Mouse (Mus musculus) Patski (cell line): ENCODE data around the gene Wdr82. TPM values are rescaled to one million over a fixed set of nuclear protein-coding genes. Genes with fewer than 3 reads are reported as not detected.

Experiments used
- ATAC-seq: fragments of 100-300 bp; one replicate; pipeline ENCODE4 v1.8.0; 2021
- CTCF ChIA-PET: fragments of 350-600 bp; sonication (Branson Sonifier 250); formaldehyde crosslinking; loops from one replicate; lab custom pipeline; 2022; ENCODE audit warnings: inconsistent platforms; lab: Charles Lee
- POLR2A ChIA-PET: fragments of 350-600 bp; sonication (Branson Sonifier 250); formaldehyde crosslinking; loops from one replicate; lab custom pipeline; 2022; ENCODE audit warnings: antibody characterized with exemption, inconsistent platforms; lab: Charles Lee
- DNase-seq: peaks from one replicate; pipeline ENCODE4 v3.0.0-alpha.2; 2011; ENCODE audit warnings: low read depth, low spot score
- H3K27me3 ChIP-seq: fragments of 371-371 bp; one replicate; pipeline ENCODE4 v1.5.1; 2021
- CTCF ChIP-seq: fragments of 100-300 bp; IDR thresholded peaks from one replicate; pipeline ENCODE4 v1.5.1; 2021
- in situ Hi-C: fragments of 300-500 bp; cut with MboI; formaldehyde crosslinking; loops from 3 replicates; pipeline ENCODE4 v1.11.1; 2018; ENCODE audit warnings: low pct_unique_long_range_greater_than_20kb, mixed read lengths
- polyA plus RNA-seq: library from polyadenylated mRNA; unstranded; gene quantifications from one replicate; pipeline ENCODE4 v1.2.3, GENCODE M21; 2021

Wdr82 gene
- polyA plus RNA-seq, 1 experiment from 2014 or later, result 82.0 TPM

- ATAC-seq (no peak), DNase-seq (no peak)
- H3K27me3 ChIP-seq, result no peaks in the 10 kb centered on the region
- no peak for TF ChIP-seq CTCF
- ChIA-PET CTCF (interaction anchor here (1.2 to 3.9 kb wide), 3 partner anchors 9 to 32 kb away, joined by 4 to 16 read pairs (median 6); no protein-coding TSS in a partner anchor), POLR2A (no interaction called here)
- in situ Hi-C loops, result no loop called here
These were observed 33.5 kb downstream of the Wdr82 start for GRCm38 (mm10) chr9:106203990-106204851.

- no peak for DNase-seq
- TF ChIP-seq CTCF, result no peak
- CTCF ChIA-PET, result interaction anchor here (0.8 to 1.2 kb wide), 4 partner anchors 28 to 270 kb away, joined by 3 to 6 read pairs (median 4); partner anchors contain the start of genes Parp3, Poc1a and Rrp9
- in situ Hi-C loops, result no loop called here
- no peaks in the 10 kb centered on the region for H3K27me3 ChIP-seq
- ATAC-seq, result no peak
- POLR2A ChIA-PET, result no interaction called here
These were observed 35.1 kb downstream of the Wdr82 start for GRCm38 (mm10) chr9:106205713-106206290.

GRCm38 (mm10) chr9:106206515-106206914, 35.8 kb downstream of the Wdr82 start:
- no peak for ATAC-seq
- ChIA-PET POLR2A (no interaction called here), CTCF (interaction anchor here (0.8 to 1.2 kb wide), 3 partner anchors 28 to 270 kb away, joined by 3 to 4 read pairs (median 3); partner anchors contain the start of genes Parp3, Poc1a and Rrp9)
- TF ChIP-seq CTCF, result no peak
- H3K27me3 ChIP-seq, result no peaks in the 10 kb centered on the region
- no peak for DNase-seq
- in situ Hi-C loops, result no loop called here

- in situ Hi-C loops, result no loop called here
- CTCF ChIA-PET, result no interaction called here
- TF ChIP-seq CTCF, result no peak
- POLR2A ChIA-PET, result no interaction called here
- H3K27me3 ChIP-seq, result no peaks in the 10 kb centered on the region
- ATAC-seq (no peak), DNase-seq (no peak)
These were observed 37.5 kb downstream of the Wdr82 start for GRCm38 (mm10) chr9:106208181-106208580.

- no peak for TF ChIP-seq CTCF
- CTCF ChIA-PET, result no interaction called here
- no peaks in the 10 kb centered on the region for H3K27me3 ChIP-seq
- in situ Hi-C loops, result no loop called here
- DNase-seq (no peak), ATAC-seq (no peak)
- POLR2A ChIA-PET, result interaction anchor here (0.7 to 0.9 kb wide), 2 partner anchors 12 to 37 kb away, joined by 3 read pairs; no protein-coding TSS in a partner anchor
These were observed 39.2 kb downstream of the Wdr82 start for GRCm38 (mm10) chr9:106209954-106210353.

- CTCF ChIA-PET, result interaction anchor here (1.3 to 3.9 kb wide), 17 partner anchors 8 to 266 kb away, joined by 4 to 26 read pairs (median 7); partner anchors contain the start of genes Parp3, Poc1a, Tlr9 and Twf2
- no peak for ATAC-seq
- no peak for TF ChIP-seq CTCF
- POLR2A ChIA-PET, result interaction anchor here (0.6 to 0.7 kb wide), 2 partner anchors 14 to 69 kb away, joined by 3 read pairs; no protein-coding TSS in a partner anchor
- no peaks in the 10 kb centered on the region for H3K27me3 ChIP-seq
- in situ Hi-C loops, result no loop called here
- DNase-seq, result no peak
These were observed 40.3 kb downstream of the Wdr82 start for GRCm38 (mm10) chr9:106210853-106211609.

GRCm38 (mm10) chr9:106211680-106212593, 41.2 kb downstream of the Wdr82 start:
- H3K27me3 ChIP-seq, result no peaks in the 10 kb centered on the region
- CTCF ChIA-PET, result interaction anchor here (0.6 to 3.9 kb wide), 30 partner anchors 9 to 265 kb away, joined by 3 to 26 read pairs (median 5); partner anchors contain the start of genes Parp3, Poc1a, Tlr9 and Twf2
- POLR2A ChIA-PET, result interaction anchor here (0.6 to 0.7 kb wide), 2 partner anchors 48 to 68 kb away, joined by 3 read pairs; no protein-coding TSS in a partner anchor
- no peak for TF ChIP-seq CTCF
- ATAC-seq (peak; percentile 90), DNase-seq (peak; percentile 34)
- in situ Hi-C loops, result no loop called here

- ATAC-seq, result no peak
- CTCF ChIA-PET, result interaction anchor here (0.6 to 3.9 kb wide), 30 partner anchors 10 to 265 kb away, joined by 3 to 26 read pairs (median 5); partner anchors contain the start of genes Parp3, Poc1a, Tlr9 and Twf2
These were observed 41.9 kb downstream of the Wdr82 start for GRCm38 (mm10) chr9:106212594-106212981.

More at GRCm38 (mm10) chr9:106212594-106212981, 41.9 kb downstream of the Wdr82 start:
- no peak for DNase-seq
- H3K27me3 ChIP-seq, result no peaks in the 10 kb centered on the region
- POLR2A ChIA-PET, result interaction anchor here (0.6 kb wide), 1 partner anchor 47 kb away, joined by 3 read pairs; no protein-coding TSS in a partner anchor
- TF ChIP-seq CTCF, result no peak
- in situ Hi-C loops, result no loop called here
